In genomic region chr7:4313109-4313508, GRCm38 (mm10) we compare ENCODE assay signal across 6 mouse cellular contexts. TPM values are rescaled to one million over a fixed set of nuclear protein-coding genes. Genes with fewer than 3 reads are reported as not detected.
"Had no signal": no experiment of that assay in that cellular context is flagged by ENCODE, and none has a peak within 500 bp of the region (broad histone marks: within the 10 kb centered on the region; RNA-seq: fewer than 3 reads in every experiment).

No protein-coding gene starts in this region.

RNA-seq across cellular contexts. Expression of gene Ncr1, which starts 24.4 kb away (rescaled TPM):
- total RNA-seq: left cerebral cortex, postnatal 10 days; left cerebral cortex, postnatal 14 days; left cerebral cortex, postnatal 25 days; left cerebral cortex, postnatal 36 days; left cerebral cortex, postnatal 4 days; midbrain, postnatal 0 days had no signal
